Mouse (Mus musculus) cortical plate, adult 2 months (tissue): Measurements from ENCODE around the gene Paqr6.

Experiments used
- CTCF ChIP-seq: fragments of 200-500 bp; IDR thresholded peaks from 2 replicates; pipeline ENCODE4 v1.5.1; 2011; ENCODE audit warnings: mild to moderate bottlenecking, control low read depth, low read length; ENCODE audit not compliant: insufficient read depth; ENCODE audit errors: extremely low read depth
- POLR2A ChIP-seq: fragments of 200-500 bp; IDR thresholded peaks from 2 replicates; pipeline ENCODE4 v1.6.1; 2011; ENCODE audit warnings: mild to moderate bottlenecking, low read length, control low read depth; ENCODE audit not compliant: insufficient read depth; ENCODE audit errors: extremely low read depth

- no peak for TF ChIP-seq CTCF
- no peak for TF ChIP-seq POLR2A
These were observed 48.3 kb downstream of the Paqr6 start for GRCm38 (mm10) chr3:88412636-88413035.
